Mouse (Mus musculus): Measurements from ENCODE around the gene Lamtor1.

- TF ChIP-seq POLR2A (IDR thresholded peaks at IDR 0.05; ENCODE audit: low read depth, low read length), result no peak
- TF ChIP-seq CTCF (IDR thresholded peaks at IDR 0.05; ENCODE audit: extremely low read depth, insufficient read depth, insufficient read length, insufficient replicate concordance), result no peak
Measured at GRCm38 (mm10) chr7:101939758-101940157, 34.1 kb downstream of the Lamtor1 start.

All from spleen, adult 2 months (tissue).